Mouse (Mus musculus) 3T3-L1 (cell line): ENCODE results near the gene Fen1.

Experiments
- DNase-seq: peaks from one replicate; pipeline ENCODE4 v3.0.0-alpha.2; 2015; ENCODE audit warnings: low read depth, low spot score

The Fen1 gene

GRCm38 (mm10) chr19:10216101-10216500, 12.1 kb upstream of the Fen1 start:
- no peak for DNase-seq

- no peak for DNase-seq
These were observed 10.0 kb upstream of the Fen1 start for GRCm38 (mm10) chr19:10213796-10214471.

GRCm38 (mm10) chr19:10210885-10211284, 6.9 kb upstream of the Fen1 start:
- DNase-seq = no peak

- no peak for DNase-seq
These were observed 4.9 kb upstream of the Fen1 start for GRCm38 (mm10) chr19:10208851-10209250.

DNA sequence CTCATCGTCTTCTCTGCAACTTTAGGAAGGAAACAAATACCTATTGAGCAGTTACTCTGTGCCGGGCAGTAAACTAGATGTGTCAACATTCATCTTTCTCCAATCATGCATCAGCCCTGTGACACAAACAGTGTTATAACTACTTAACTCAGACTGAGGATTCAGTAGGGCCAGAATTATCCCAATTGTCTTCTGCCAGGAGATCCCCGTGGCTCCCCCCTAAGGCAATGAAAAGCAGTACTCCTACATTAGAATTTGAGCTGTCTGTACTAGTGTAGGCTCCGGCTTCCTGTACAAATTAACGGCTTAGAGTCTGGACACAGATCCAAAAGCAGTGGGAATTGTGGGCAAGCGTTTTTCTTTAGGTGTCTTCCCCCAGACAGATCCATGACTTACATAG, 1.1 kb upstream of the Fen1 start:
- DNase-seq = peak; percentile 56

DNA sequence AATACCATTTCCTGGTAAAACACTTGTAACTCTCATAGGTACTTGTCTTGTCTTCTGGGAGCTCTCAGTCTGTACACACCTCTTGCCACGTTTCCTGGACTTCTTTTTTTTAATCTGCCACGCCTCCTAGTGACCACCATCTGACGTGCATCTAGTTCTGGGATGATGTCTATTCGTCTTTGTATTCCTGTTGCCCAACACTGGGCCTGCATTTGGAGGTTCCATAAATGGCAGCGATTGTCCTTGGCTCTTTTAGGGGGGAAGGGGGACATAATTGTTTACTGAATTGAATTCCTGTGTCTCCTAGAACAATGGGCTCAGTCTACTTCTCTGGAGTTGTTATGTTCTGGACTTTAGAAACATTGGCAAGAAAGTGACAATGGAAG, 640 bp upstream of the Fen1 start:
- DNase-seq = peak; percentile 95

DNA sequence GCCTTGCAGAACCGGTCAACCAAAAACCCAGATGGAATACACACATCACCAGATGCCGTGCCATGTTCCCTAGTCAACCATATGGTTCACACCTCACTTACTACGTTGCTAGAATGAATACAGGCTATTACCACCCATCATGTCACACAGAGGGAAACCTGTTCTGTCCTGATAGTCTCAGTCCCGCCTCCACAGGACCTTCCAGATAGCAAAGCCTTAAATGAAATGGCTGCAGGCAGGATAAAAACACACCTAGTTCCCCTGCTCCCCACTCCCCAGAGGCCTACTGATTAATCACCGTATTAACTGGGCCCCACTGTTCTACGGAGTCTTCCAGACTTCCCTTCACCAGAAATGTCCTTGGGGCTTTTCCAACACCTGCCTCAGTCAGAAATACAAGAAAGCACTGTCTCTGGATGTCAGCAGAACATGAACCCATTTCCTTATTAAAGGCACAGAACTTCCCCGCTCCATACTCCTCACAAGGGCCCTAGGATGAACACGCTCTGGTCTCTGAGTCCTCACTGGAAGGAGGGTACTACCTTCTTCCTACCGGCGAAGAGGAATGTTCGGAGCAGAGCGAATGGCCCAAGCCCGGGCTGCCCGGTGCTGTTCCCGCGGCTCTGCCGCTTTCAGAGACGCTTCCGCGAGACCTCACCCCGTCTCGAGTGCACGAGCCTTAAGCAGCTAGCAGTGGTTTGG, 672 bp downstream of the Fen1 start:
- DNase-seq = peak; percentile 46

DNA sequence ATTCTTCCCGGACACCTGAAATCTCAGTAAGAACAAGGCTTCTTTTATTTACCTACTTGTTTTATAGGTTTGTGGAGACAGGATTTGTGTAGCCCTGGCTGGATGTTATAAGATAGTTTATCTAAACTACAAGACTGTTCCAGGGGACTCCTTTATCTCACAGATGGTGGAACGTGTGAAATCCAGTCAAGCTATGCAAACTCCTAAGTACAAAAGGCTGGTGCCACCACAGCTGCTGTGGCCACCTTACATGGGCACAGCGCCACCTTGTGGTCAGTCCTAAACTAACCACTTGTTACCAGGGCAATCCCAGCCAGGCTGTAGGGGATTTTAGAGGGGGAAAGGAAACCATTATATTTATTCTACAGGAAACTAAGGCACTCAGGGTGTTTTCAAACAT, 5.2 kb downstream of the Fen1 start:
- DNase-seq = peak; percentile 93

DNA sequence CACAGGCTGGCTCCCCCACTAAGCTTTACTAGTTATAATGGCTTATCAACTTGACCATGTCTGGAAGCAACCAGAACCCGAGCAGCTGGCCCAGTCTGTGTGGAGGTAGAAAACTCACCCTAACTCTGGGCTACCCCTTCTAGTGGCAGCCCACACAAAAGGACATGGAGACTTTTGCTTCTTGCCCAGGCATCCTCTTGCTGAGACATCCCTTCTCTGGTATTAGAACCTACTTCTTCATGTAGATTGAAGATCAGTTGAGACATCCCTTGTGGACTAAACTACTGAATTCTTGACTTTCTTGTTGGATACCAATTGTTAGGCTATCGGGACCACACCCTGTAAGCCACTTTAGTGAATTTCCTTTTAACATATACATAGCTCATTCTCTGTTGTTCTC, 5.7 kb downstream of the Fen1 start:
- no peak for DNase-seq

DNA sequence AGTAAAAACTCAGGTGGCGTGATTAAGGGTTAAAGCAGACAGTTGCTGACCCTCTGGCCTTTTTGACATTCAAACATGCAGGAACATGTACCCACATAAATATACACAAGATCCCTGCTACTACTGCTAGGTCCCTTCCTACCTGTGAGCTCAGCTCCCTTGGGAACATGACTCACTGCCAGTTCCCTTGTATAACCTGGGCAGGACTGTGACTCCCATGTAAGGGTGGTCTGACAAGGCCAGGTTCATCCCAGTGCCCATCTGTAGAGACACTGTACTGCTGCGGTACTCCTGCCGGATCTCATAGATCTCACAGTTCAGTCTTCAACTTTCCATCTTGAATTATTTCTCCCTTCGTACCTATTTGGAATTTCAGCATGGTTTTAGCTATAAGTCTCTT, 6.8 kb downstream of the Fen1 start:
- peak; percentile 27 for DNase-seq

GRCm38 (mm10) chr19:10195252-10195651, 8.7 kb downstream of the Fen1 start:
- peak; percentile 80 for DNase-seq

- DNase-seq = no peak
These were observed 9.6 kb downstream of the Fen1 start for GRCm38 (mm10) chr19:10194337-10194736.

DNA sequence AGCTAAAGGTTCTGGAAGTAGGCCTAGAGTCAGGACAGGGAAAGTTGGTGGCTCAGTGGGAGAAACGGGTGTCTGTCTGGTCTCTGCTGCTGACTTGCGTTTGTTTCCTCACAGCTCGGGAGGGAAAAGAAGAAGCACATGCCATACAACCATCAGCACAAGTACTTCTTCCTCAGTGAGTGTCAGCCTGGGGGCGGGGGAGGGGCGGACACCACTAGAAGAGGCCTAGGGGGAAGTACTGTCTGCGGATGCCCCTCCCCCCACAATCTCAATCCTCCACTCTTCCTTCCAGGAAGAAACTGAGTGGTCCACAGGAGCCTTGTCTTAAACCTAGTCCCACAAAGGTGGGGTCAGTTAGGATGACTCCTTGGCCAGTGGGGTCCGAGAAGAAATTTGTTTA, 12.6 kb downstream of the Fen1 start:
- no peak for DNase-seq

- DNase-seq = peak; percentile 94
These were observed 13.2 kb downstream of the Fen1 start for GRCm38 (mm10) chr19:10190796-10191195.

DNA sequence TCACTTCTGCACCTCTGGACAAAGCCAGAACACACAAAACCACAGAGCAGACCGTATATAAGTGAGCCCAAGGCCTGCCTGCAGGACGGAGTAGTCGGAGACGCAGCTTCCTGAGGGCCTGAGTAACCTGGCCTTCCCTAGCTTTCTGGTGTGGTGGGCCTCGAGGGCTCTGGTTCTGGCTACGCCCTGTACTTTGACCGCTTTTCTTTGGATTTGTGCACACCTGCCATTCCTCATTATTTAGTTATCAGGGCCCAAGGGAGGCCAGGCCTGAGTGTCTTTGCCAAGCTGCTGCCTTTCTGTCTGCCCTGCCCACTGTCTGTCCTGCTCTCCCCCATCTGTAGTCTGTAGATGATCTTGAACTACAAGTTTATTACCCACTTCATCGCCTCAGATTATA, 14.0 kb downstream of the Fen1 start:
- DNase-seq = no peak

GRCm38 (mm10) chr19:10189022-10189421, 14.9 kb downstream of the Fen1 start:
- no peak for DNase-seq

DNA sequence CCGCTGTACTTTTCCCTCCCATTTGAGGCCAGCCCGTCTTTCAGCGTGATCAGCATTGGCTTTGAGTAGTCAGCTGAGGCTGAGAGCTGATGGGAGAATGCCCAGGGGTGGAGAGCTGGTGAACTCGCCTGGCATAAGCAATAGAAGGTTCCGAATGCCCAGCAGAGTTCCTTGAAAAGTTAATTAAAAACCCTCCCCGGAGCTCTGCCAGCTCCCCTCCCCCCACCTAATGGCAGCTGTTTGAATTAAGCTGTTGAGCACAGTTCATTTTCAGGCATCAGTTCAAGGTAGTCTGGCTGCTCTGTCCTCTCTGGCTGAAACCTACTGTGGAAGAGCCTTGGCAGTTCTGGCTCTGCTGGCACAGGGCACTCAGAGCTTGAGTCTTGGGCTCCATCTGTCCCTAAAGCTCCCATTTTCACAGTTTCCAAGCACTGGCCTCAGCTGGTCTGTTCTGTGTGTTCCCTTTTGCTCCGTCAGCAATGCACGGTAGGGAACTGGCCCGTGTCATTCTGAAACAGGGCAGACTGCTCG, 15.6 kb downstream of the Fen1 start:
- no peak for DNase-seq

- no peak for DNase-seq
These were observed 17.4 kb downstream of the Fen1 start for GRCm38 (mm10) chr19:10186569-10186968.

DNA sequence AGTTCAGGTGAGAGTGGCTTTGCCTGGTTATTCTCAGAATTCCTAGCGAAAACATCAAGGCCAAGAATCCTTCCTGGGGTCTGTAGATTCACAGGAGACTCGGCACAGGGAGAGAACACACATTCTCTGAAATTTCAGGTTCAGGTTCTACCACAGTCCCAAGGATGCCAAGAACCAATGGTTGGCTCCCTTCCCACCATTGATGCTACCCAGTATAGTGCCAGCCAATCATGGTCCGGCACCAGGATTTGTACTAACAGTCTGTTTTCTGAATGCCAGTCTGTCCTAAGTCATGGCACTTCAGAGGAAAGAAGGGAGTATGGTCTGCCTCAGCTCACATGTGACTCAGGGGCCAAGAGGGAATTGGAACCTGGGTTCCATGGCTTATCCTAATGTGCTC, 18.1 kb downstream of the Fen1 start:
- DNase-seq = no peak

- peak; percentile 85 for DNase-seq
These were observed 19.9 kb downstream of the Fen1 start for GRCm38 (mm10) chr19:10184096-10184495.

GRCm38 (mm10) chr19:10183299-10183983, 20.5 kb downstream of the Fen1 start:
- peak; percentile 92 for DNase-seq

GRCm38 (mm10) chr19:10182670-10183298, 21.2 kb downstream of the Fen1 start, which contains the start of gene Fads1:
TSS of gene Fads1 (plus strand) at chr19:10182888.
- peak; percentile 92 for DNase-seq
